Comparison of ENCODE assay signal across 1 mouse cellular context in the genomic region with DNA sequence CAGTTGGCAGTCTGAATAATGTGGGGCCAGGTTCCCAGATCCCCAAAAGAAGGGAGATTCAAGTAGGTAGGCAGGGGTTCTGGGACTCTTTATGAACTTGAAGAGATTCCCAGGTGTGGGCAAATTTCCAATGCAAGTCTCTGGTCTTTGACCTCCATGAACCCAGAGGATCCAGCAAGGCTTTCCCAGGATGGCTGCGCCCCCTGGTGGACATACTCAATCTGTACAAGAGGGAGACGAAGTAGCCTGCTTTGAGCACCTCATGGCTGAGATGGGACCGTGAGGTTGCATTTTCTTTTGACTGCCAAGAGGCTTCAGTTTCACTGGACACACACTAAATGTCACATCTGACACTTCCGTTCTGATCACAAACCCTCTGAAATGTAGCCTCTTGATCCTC.
TF ChIP-seq lines count a peak whose summit lies in the region.

No protein-coding gene starts in this region.

TF ChIP-seq in CH12.LX, 34 proteins besides CTCF, POLR2A, EP300 and RAD21 (continued from another document):
- 0 out of 2 replicates have a peak, but pooled peaks have one; percentile 16 for TF ChIP-seq MAFK (IDR thresholded peaks at IDR 0.05; ENCODE audit: insufficient replicate concordance, low read length)
- TF ChIP-seq JUND (conservative IDR thresholded peaks at IDR 0.05; ENCODE audit: low read depth, low read length), result no peak
- peak; percentile 31; the same call in 1 of the 2 replicates for TF ChIP-seq IRF4 (IDR thresholded peaks at IDR 0.05; ENCODE audit: low read depth, low read length)
- TF ChIP-seq SIN3A (IDR thresholded peaks at IDR 0.05; ENCODE audit: low read length), result no peak
